Mouse (Mus musculus): ENCODE results near the gene Phospho1.

DNA sequence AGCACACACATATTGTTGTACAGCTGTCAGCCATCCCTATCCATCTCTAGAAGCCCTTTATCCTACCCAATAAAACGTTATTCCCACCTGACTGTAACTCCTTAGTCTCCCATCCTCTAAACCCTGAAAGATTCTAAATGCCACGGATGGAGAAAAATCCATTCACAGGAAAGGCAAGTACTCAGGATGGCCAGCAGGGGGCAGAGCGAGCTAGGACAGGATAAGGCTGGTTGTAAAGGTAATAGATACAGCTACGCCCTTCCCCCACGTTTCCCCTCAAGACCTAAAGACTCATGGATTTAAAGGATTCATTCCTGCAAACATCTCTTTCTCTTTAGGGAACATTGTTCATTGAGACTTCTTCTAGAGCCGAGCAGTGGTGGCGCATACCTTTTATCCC is 52.0 kb downstream of the Phospho1 start:
- no peak for TF ChIP-seq CEBPB (IDR thresholded peaks at IDR 0.05; ENCODE audit: insufficient read depth, poor library complexity, severe bottlenecking)
- TF ChIP-seq MAX (IDR thresholded peaks at IDR 0.05; ENCODE audit: low read depth) = no peak
- no peak for TF ChIP-seq MYOD1 (IDR thresholded peaks at IDR 0.05; ENCODE audit: control insufficient read depth in 1 of 3, insufficient read length in 2 of 3, low read depth in 2 of 3)
- TF ChIP-seq POLR2A (IDR thresholded peaks at IDR 0.05; ENCODE audit: insufficient read length, low read depth) = no peak
- TF ChIP-seq POLR2AphosphoS2 (IDR thresholded peaks at IDR 0.05; ENCODE audit: insufficient read length, low read depth) = no peak
- TF ChIP-seq SRF (IDR thresholded peaks at IDR 0.05; ENCODE audit: control insufficient read depth, insufficient read length, low read depth) = no peak
- TF ChIP-seq TCF12 (IDR thresholded peaks at IDR 0.05; ENCODE audit: insufficient read depth, poor library complexity, severe bottlenecking) = no peak
- no peak for TF ChIP-seq E2F4 (IDR thresholded peaks at IDR 0.05; ENCODE audit: insufficient read depth)
- no peak for TF ChIP-seq USF1 (IDR thresholded peaks at IDR 0.05; ENCODE audit: low read depth)
